Mouse (Mus musculus) kidney, adult 2 months (tissue): ENCODE data around the gene Dusp15.

ENCODE experiments used
- CTCF ChIP-seq: fragments of 200-500 bp; conservative IDR thresholded peaks from 2 replicates; pipeline ENCODE4 v1.5.1; 2011; ENCODE audit warnings: low read depth, mild to moderate bottlenecking, control low read depth, low read length, moderate library complexity, mixed read lengths; ENCODE audit not compliant: insufficient read depth, insufficient read length
- POLR2A ChIP-seq: fragments of 200-500 bp; IDR thresholded peaks from one replicate; pipeline ENCODE4 v1.6.1; 2011; ENCODE audit warnings: low read depth, low read length, control low read depth

DNA sequence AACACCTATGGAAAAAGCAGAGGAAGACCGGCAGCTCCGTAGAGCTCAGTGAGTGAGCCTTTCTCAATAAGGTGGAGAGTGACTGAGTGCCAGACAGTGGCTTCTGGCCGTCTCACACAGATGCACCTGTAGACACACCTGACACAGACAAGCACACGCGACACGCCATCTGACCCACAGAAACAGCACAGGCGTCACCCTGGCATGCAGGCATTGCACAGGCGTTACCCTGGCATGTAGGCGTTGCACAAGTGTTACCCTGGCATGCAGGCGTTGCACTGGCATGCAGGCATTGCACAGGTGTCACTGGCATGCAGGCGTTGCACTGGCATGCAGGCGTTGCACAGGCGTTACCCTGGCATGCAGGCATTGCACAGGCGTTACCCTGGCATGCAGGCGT lies 50.2 kb downstream of the Dusp15 start:
- TF ChIP-seq CTCF (no peak), POLR2A (no peak)
